Mouse (Mus musculus): ENCODE results near the gene Med13. TPM values are rescaled to one million over a fixed set of nuclear protein-coding genes. Genes with fewer than 3 reads are reported as not detected.
A peak's percentile ranks its signal among the peaks of the same experiment; 100 is the strongest.

Gene Med13
- total RNA-seq, 2 experiments from 2014 or later: 49.8 to 56.6 TPM

GRCm38 (mm10) chr11:86387121-86387893 lies 29.9 kb upstream of the Med13 start:
- no peak overlapping the region for H3K27ac ChIP-seq
- H3K4me3 ChIP-seq: no peak overlapping the region
- no peak for TF ChIP-seq CTCF (conservative IDR thresholded peaks at IDR 0.05)
- no peak for DNase-seq (ENCODE audit: low spot score in 2 of 2)

- TF ChIP-seq CTCF (conservative IDR thresholded peaks at IDR 0.05): no peak
- H3K27ac ChIP-seq: no peak overlapping the region
- DNase-seq (ENCODE audit: low spot score in 2 of 2): peak in 1 of 2 experiments; percentile 22
- H3K4me3 ChIP-seq: no peak overlapping the region
These were observed 29.2 kb upstream of the Med13 start for GRCm38 (mm10) chr11:86386576-86386975.

DNA sequence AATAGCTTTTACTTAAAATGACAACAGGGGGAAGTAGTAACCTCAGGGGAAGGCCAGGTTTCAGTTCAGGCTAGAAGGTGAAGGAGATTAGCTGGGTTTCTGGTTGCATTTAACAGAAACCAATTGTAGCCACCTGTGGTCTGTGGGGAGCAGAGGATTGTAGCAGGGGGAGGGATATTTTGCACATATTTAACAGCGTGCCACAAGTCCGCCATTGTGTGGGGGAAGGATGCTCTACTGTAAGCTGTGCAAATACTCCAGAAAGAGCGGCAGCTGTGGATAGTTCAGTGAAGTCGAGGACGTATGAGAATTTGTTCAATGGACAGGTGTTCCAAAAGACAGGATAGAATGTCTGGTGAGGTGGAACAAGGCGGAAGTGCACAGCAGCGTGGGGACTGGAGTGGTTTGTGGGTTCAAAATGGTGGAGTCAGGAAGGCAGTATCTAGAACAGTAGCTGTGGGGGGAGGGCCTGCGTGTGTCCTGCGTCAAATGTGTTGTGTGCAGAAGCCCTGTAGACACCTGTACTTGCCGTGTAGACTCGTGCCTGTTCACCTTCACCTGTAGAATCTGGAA lies 28.4 kb upstream of the Med13 start:
- TF ChIP-seq CTCF (conservative IDR thresholded peaks at IDR 0.05): no peak
- DNase-seq (ENCODE audit: low spot score in 2 of 2): no peak
- H3K4me3 ChIP-seq: no peak overlapping the region
- no peak overlapping the region for H3K27ac ChIP-seq

- TF ChIP-seq CTCF (conservative IDR thresholded peaks at IDR 0.05): no peak
These were observed 26.7 kb upstream of the Med13 start for GRCm38 (mm10) chr11:86384141-86384540.

DNA sequence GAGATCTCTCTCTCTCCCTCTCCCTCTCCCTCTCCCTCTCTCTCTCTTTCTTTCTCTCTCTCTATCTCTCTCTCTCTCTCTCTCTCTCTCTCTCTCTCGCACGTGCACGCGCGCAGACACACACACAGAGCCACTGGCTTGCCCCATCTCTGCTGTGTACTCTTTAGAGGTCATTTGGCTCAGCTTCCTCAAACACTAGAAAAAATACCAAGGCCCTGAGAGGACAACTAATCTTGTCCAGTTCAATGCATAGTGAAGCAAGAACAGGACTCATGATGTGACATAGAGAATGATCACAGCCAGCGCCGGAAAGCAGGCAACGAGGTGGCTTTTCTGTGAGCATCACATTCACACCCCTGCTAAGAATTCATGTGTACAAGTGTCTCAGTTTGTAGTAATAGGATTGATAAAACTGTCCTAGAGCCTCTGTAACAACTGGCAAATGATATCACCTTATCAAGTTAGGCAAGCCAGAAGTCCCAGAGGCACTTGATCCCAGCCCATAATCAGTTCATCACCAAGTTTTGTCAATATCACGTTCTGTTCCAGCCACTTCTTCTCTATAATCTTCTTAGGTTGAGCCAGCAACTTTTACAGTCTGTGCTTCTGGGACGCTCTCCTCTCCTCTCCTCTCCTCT lies 25.2 kb upstream of the Med13 start:
- Histone ChIP-seq H3K4me3 (no peak overlapping the region), H3K27ac (no peak overlapping the region)
- TF ChIP-seq CTCF (conservative IDR thresholded peaks at IDR 0.05): no peak
- no peak for DNase-seq (ENCODE audit: low spot score in 2 of 2)

More at GRCm38 (mm10) chr11:86384141-86384540, 26.7 kb upstream of the Med13 start:
- Histone ChIP-seq H3K4me3 (no peak overlapping the region), H3K27ac (no peak overlapping the region)
- no peak for DNase-seq (ENCODE audit: low spot score in 2 of 2)

- peak in 1 of 2 experiments; percentile 11 for DNase-seq (ENCODE audit: low spot score in 2 of 2)
- no peak overlapping the region for H3K27ac ChIP-seq
These were observed 24.2 kb upstream of the Med13 start for GRCm38 (mm10) chr11:86381478-86382091.

GRCm38 (mm10) chr11:86380521-86381238 lies 23.3 kb upstream of the Med13 start:
- no peak overlapping the region for H3K27ac ChIP-seq
- H3K4me3 ChIP-seq: no peak overlapping the region
- no peak for TF ChIP-seq CTCF (conservative IDR thresholded peaks at IDR 0.05)
- DNase-seq (ENCODE audit: low spot score in 2 of 2): no peak

More at GRCm38 (mm10) chr11:86381478-86382091, 24.2 kb upstream of the Med13 start:
- TF ChIP-seq CTCF (conservative IDR thresholded peaks at IDR 0.05): no peak
- H3K4me3 ChIP-seq: no peak overlapping the region

GRCm38 (mm10) chr11:86378981-86379380 lies 21.6 kb upstream of the Med13 start:
- no peak overlapping the region for H3K27ac ChIP-seq
- TF ChIP-seq CTCF (conservative IDR thresholded peaks at IDR 0.05): no peak
- DNase-seq (ENCODE audit: low spot score in 2 of 2): no peak
- H3K4me3 ChIP-seq: no peak overlapping the region

GRCm38 (mm10) chr11:86377841-86378240 lies 20.4 kb upstream of the Med13 start:
- DNase-seq (ENCODE audit: low spot score in 2 of 2): no peak

GRCm38 (mm10) chr11:86376707-86377106 lies 19.3 kb upstream of the Med13 start:
- no peak for TF ChIP-seq CTCF (conservative IDR thresholded peaks at IDR 0.05)
- Histone ChIP-seq H3K27ac (no peak overlapping the region), H3K4me3 (no peak overlapping the region)
- DNase-seq (ENCODE audit: low spot score in 2 of 2): no peak

More at GRCm38 (mm10) chr11:86377841-86378240, 20.4 kb upstream of the Med13 start:
- Histone ChIP-seq H3K27ac (no peak overlapping the region), H3K4me3 (no peak overlapping the region)
- TF ChIP-seq CTCF (conservative IDR thresholded peaks at IDR 0.05): no peak

DNA sequence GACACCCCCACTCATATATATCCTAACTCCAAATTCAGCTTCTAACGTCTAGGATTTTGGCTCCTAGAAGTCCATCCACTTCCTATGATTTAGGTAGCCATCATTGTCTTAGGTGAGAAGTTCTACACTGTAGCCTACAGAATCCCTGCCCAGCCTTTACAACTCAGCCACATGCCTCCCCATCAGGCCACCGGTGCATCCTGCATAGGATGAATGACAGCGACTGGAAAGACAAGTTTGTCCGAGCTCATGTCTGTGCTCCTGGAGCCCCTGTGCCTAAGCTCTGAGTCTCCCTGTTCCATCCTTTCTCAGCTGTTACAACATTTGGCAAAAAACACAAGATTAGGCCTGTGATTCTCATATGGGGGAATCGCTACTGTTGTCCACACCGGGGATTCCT lies 17.7 kb upstream of the Med13 start:
- no peak for DNase-seq (ENCODE audit: low spot score in 2 of 2)
- no peak overlapping the region for H3K27ac ChIP-seq
- H3K4me3 ChIP-seq: no peak overlapping the region
- TF ChIP-seq CTCF (conservative IDR thresholded peaks at IDR 0.05): no peak

DNA sequence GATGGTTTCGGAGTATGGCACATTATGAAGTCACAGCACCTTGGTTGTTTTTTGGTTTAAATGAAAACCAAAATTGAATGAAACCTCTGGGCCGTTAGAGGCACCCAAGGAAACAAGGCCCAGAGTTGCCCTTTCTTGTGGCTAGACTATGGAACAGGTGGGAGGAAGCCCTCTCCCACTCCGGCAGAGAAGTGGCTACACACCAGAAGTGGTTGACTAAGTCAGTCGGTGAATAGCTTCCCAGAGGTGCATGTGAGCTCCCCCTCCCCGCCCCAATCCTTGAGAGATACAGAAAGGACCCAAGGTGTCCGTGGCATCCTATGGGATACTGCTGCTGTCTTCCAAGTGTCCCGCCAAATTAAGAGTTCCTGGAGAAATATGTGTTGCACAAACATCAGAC lies 13.9 kb upstream of the Med13 start:
- H3K27ac ChIP-seq: no peak overlapping the region
- no peak overlapping the region for H3K4me3 ChIP-seq
- TF ChIP-seq CTCF (conservative IDR thresholded peaks at IDR 0.05): no peak
- no peak for DNase-seq (ENCODE audit: low spot score in 2 of 2)
